Mouse (Mus musculus): ENCODE data around the gene Bcan. TPM values are rescaled to one million over a fixed set of nuclear protein-coding genes. Genes with fewer than 3 reads are reported as not detected.

Bcan gene
- polyA plus RNA-seq, 1 experiment from 2014 or later, result 186 TPM

GRCm38 (mm10) chr3:87985505-87986320 lies 14.3 kb downstream of the Bcan start:
- no peaks in the 10 kb centered on the region for H3K27me3 ChIP-seq (replicated peaks; ENCODE audit: control insufficient read depth, insufficient read depth, low read length)
- 0 out of 2 replicates have a peak overlapping the region, but pooled peaks have one; percentile 15 for H3K9ac ChIP-seq (ENCODE audit: low read depth, low read length)
- H3K4me3 ChIP-seq (ENCODE audit: low read length), result no peak overlapping the region
- H3K4me2 ChIP-seq (ENCODE audit: low read length), result no peak overlapping the region
- 22% methylated on average over 11 of the region's 12 CpGs for WGBS
- H3K36me3 ChIP-seq (ENCODE audit: control insufficient read depth, insufficient read depth, low read length), result no peaks in the 10 kb centered on the region
- H3K27ac ChIP-seq (ENCODE audit: low read depth, low read length), result peak overlapping the region; percentile 67
- ATAC-seq, result no peak
- no peaks in the 10 kb centered on the region for H3K9me3 ChIP-seq (ENCODE audit: control insufficient read depth, low read length)
- peaks cover 50% of the 10 kb centered on the region for H3K4me1 ChIP-seq (ENCODE audit: control insufficient read depth, insufficient read depth, low read depth, low read length)

DNA sequence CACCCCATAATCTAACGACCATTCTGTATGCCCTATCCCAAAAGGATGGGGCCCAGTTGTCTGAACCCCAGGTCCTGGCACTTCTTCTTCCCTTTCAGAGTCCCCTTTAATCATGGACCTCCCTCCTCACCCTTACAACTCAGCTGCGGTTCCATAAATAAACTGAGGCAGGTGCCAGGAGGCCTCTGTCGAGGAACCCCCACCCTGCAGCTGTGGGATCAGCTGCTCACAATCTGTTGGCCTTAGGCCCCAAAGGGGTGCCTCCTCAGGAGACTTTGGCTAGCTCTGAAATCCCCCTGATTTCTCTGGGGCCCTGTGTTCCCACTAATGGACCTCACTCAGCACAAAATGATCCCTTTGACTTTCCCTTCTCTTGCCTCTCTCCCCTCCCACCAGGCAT lies 15.9 kb downstream of the Bcan start:
- no peaks in the 10 kb centered on the region for H3K27me3 ChIP-seq (replicated peaks; ENCODE audit: control insufficient read depth, insufficient read depth, low read length)
- no peak overlapping the region for H3K4me2 ChIP-seq (ENCODE audit: low read length)
- ATAC-seq, result no peak
- H3K4me3 ChIP-seq (ENCODE audit: low read length), result no peak overlapping the region
- H3K36me3 ChIP-seq (ENCODE audit: control insufficient read depth, insufficient read depth, low read length), result no peaks in the 10 kb centered on the region
- H3K9me3 ChIP-seq (ENCODE audit: control insufficient read depth, low read length), result no peaks in the 10 kb centered on the region
- WGBS, result 31% methylated on average over 3 of the region's 3 CpGs
- H3K27ac ChIP-seq (ENCODE audit: low read depth, low read length), result no peak overlapping the region
- H3K4me1 ChIP-seq (ENCODE audit: control insufficient read depth, insufficient read depth, low read depth, low read length), result peaks cover 50% of the 10 kb centered on the region
- H3K9ac ChIP-seq (ENCODE audit: low read depth, low read length), result no peak overlapping the region

- H3K36me3 ChIP-seq (ENCODE audit: control insufficient read depth, insufficient read depth, low read length), result no peaks in the 10 kb centered on the region
- WGBS, result 42% methylated on average over 6 of the region's 6 CpGs
- H3K4me3 ChIP-seq (ENCODE audit: low read length), result no peak overlapping the region
- H3K9me3 ChIP-seq (ENCODE audit: control insufficient read depth, low read length), result no peaks in the 10 kb centered on the region
- H3K4me2 ChIP-seq (ENCODE audit: low read length), result no peak overlapping the region
- H3K4me1 ChIP-seq (ENCODE audit: control insufficient read depth, insufficient read depth, low read depth, low read length), result peaks cover 50% of the 10 kb centered on the region
- H3K9ac ChIP-seq (ENCODE audit: low read depth, low read length), result no peak overlapping the region
- no peak for ATAC-seq
- no peaks in the 10 kb centered on the region for H3K27me3 ChIP-seq (replicated peaks; ENCODE audit: control insufficient read depth, insufficient read depth, low read length)
- H3K27ac ChIP-seq (ENCODE audit: low read depth, low read length), result no peak overlapping the region
Observed at GRCm38 (mm10) chr3:87983627-87984026, 16.4 kb downstream of the Bcan start.

GRCm38 (mm10) chr3:87982836-87983601 lies 17.0 kb downstream of the Bcan start:
- peaks cover 45% of the 10 kb centered on the region for H3K4me1 ChIP-seq (ENCODE audit: control insufficient read depth, insufficient read depth, low read depth, low read length)
- peak; percentile 13; the same call in 1 of the 2 replicates for ATAC-seq
- H3K27me3 ChIP-seq (replicated peaks; ENCODE audit: control insufficient read depth, insufficient read depth, low read length), result no peaks in the 10 kb centered on the region
- H3K9me3 ChIP-seq (ENCODE audit: control insufficient read depth, low read length), result no peaks in the 10 kb centered on the region
- WGBS, result 9% methylated on average over 13 of the region's 13 CpGs
- H3K4me3 ChIP-seq (ENCODE audit: low read length), result no peak overlapping the region
- H3K27ac ChIP-seq (ENCODE audit: low read depth, low read length), result no peak overlapping the region; the same call in 1 of the 2 replicates
- no peak overlapping the region for H3K4me2 ChIP-seq (ENCODE audit: low read length)
- H3K9ac ChIP-seq (ENCODE audit: low read depth, low read length), result peak overlapping the region; percentile 5; the same call in 1 of the 2 replicates
- no peaks in the 10 kb centered on the region for H3K36me3 ChIP-seq (ENCODE audit: control insufficient read depth, insufficient read depth, low read length)

DNA sequence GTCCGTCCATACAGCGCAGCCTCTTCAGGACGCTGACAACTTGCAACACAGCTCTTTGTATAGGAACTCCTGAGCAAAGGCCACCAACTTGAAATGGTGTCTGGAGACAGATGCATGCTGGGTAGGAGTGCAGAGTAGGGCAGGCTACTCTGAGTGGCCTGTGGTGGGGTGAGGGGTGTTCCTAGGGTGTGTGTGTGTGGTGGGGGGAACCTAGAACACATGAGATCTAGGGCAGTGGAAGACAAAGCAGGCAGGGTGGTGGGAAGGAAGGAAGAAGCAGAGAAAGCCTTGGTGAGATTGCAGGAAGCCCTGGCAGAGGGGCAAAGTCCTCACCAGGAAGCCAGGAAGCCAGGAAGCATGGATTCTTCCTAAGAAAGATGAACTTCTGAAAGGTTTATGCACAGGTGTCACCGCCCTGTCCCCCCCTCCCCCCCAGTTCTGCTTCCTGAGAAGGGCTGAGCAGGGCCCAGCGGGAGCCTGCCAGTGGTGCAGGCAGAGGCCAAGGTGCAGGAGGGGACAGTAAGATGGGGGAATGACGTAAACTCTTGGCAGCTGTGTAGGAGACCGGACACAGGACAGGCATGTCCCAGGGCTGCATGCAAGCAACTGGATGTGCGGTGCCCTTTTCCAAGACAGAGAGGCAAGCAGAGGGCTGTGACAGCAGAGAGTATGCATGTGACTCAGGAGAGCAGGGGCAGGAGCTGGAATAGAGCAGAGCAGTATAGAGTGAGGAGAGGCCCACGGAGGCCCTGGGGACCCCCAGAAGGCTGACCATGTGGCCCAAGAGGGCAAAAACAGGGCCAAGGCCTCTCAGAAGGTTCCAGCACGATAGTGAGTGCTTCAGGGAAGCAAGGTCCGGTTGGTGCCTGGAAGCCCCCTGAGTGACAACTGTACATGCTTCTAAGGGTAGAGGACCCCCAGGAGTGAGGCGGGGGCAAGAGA lies 17.9 kb downstream of the Bcan start:
- Histone ChIP-seq H3K4me1 (ENCODE audit: control insufficient read depth, insufficient read depth, low read depth, low read length) (peaks cover 37% of the 10 kb centered on the region), H3K36me3 (ENCODE audit: control insufficient read depth, insufficient read depth, low read length) (no peaks in the 10 kb centered on the region), H3K27ac (ENCODE audit: low read depth, low read length) (peak overlapping the region; percentile 62; the same call in 1 of the 2 replicates), H3K9me3 (ENCODE audit: control insufficient read depth, low read length) (no peaks in the 10 kb centered on the region), H3K4me2 (ENCODE audit: low read length) (no peak overlapping the region), H3K4me3 (ENCODE audit: low read length) (no peak overlapping the region), H3K27me3 (replicated peaks; ENCODE audit: control insufficient read depth, insufficient read depth, low read length) (no peaks in the 10 kb centered on the region), H3K9ac (ENCODE audit: low read depth, low read length) (peak overlapping the region; percentile 33)
- WGBS, result 39% methylated on average over 12 of the region's 12 CpGs
- ATAC-seq, result 0 out of 2 replicates have a peak, but pooled peaks have one; percentile 9

DNA sequence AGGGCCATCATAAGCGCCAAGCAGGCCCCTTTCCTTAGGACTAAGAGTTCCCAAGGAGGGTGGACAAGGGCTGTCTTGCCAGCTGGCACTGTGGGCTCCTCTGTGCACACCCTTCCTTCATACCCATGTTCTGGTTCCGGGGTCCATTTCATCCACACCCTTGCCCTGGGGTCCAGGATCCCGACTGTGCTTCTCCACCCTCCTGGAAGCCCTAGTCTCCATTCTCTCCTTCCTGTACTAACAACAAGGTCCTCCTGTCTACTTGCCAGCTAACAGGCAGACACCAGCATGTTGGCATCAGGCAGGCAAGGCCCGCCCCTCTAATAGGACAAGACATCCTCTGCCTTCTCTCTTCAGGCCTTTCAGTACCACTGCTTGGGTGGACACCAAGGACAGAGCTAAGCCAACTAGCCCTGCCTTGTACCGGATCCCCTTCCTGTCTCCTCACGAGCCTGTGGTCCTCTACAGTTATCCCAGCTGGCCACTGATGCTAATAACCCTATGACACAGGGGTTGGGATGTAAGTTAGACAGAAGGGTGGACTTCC lies 18.7 kb downstream of the Bcan start:
- WGBS, result 78% methylated on average over 6 of the region's 6 CpGs
- no peaks in the 10 kb centered on the region for H3K9me3 ChIP-seq (ENCODE audit: control insufficient read depth, low read length)
- H3K27me3 ChIP-seq (replicated peaks; ENCODE audit: control insufficient read depth, insufficient read depth, low read length), result no peaks in the 10 kb centered on the region
- ATAC-seq, result no peak
- peaks cover 28% of the 10 kb centered on the region for H3K4me1 ChIP-seq (ENCODE audit: control insufficient read depth, insufficient read depth, low read depth, low read length)
- H3K36me3 ChIP-seq (ENCODE audit: control insufficient read depth, insufficient read depth, low read length), result no peaks in the 10 kb centered on the region
- no peak overlapping the region for H3K4me3 ChIP-seq (ENCODE audit: low read length)
- no peak overlapping the region for H3K4me2 ChIP-seq (ENCODE audit: low read length)
- H3K9ac ChIP-seq (ENCODE audit: low read depth, low read length), result no peak overlapping the region
- H3K27ac ChIP-seq (ENCODE audit: low read depth, low read length), result no peak overlapping the region

DNA sequence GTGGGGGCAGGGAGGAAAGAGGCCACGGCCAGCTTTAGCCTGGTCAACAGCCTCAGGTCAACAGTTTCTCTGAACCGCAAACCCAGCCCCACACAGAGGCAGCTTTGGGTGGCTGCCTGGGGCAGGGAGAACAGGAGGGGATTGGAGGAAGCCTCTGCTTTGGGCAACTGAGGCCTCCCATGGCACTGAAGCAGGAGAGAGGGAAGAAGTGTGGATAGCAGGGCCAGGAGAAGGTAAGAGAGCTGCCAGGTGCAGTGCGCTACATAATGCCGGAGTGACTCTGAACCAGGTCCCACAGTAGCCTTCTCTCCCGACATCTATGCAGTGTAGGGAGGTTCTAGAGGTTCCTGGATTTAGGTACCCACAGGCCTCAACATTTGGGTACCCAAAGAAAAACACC lies 19.3 kb downstream of the Bcan start:
- no peaks in the 10 kb centered on the region for H3K9me3 ChIP-seq (ENCODE audit: control insufficient read depth, low read length)
- H3K27me3 ChIP-seq (replicated peaks; ENCODE audit: control insufficient read depth, insufficient read depth, low read length), result no peaks in the 10 kb centered on the region
- no peak for ATAC-seq
- no peak overlapping the region for H3K4me2 ChIP-seq (ENCODE audit: low read length)
- H3K36me3 ChIP-seq (ENCODE audit: control insufficient read depth, insufficient read depth, low read length), result no peaks in the 10 kb centered on the region
- no peak overlapping the region for H3K27ac ChIP-seq (ENCODE audit: low read depth, low read length)
- no peak overlapping the region for H3K4me3 ChIP-seq (ENCODE audit: low read length)
- H3K9ac ChIP-seq (ENCODE audit: low read depth, low read length), result no peak overlapping the region
- WGBS, result 67% methylated on average over 5 of the region's 5 CpGs
- H3K4me1 ChIP-seq (ENCODE audit: control insufficient read depth, insufficient read depth, low read depth, low read length), result peaks cover 25% of the 10 kb centered on the region

- WGBS, result 68% methylated on average over 3 of the region's 3 CpGs
- no peaks in the 10 kb centered on the region for H3K27me3 ChIP-seq (replicated peaks; ENCODE audit: control insufficient read depth, insufficient read depth, low read length)
- H3K4me1 ChIP-seq (ENCODE audit: control insufficient read depth, insufficient read depth, low read depth, low read length), result peaks cover 18% of the 10 kb centered on the region
- H3K4me2 ChIP-seq (ENCODE audit: low read length), result no peak overlapping the region
- H3K9ac ChIP-seq (ENCODE audit: low read depth, low read length), result no peak overlapping the region
- ATAC-seq, result no peak
- H3K36me3 ChIP-seq (ENCODE audit: control insufficient read depth, insufficient read depth, low read length), result no peaks in the 10 kb centered on the region
- no peaks in the 10 kb centered on the region for H3K9me3 ChIP-seq (ENCODE audit: control insufficient read depth, low read length)
- H3K27ac ChIP-seq (ENCODE audit: low read depth, low read length), result no peak overlapping the region
- no peak overlapping the region for H3K4me3 ChIP-seq (ENCODE audit: low read length)
Observed at GRCm38 (mm10) chr3:87980085-87980484, 19.9 kb downstream of the Bcan start.

All from hindbrain, embryonic 16.5 days (tissue).